Mouse (Mus musculus) MN1 (cell line): ENCODE measurements around the gene Dennd5b.

Experiments used
- DNase-seq: peaks from one replicate; pipeline ENCODE4 v3.0.0-alpha.2; 2016; ENCODE audit warnings: low spot score

Dennd5b gene

GRCm38 (mm10) chr6:149100174-149101075, 1.1 kb downstream of the Dennd5b start:
- peak; percentile 69 for DNase-seq

- DNase-seq = no peak
These were observed 2.5 kb downstream of the Dennd5b start for GRCm38 (mm10) chr6:149098993-149099392.

GRCm38 (mm10) chr6:149097276-149097675, 4.2 kb downstream of the Dennd5b start:
- DNase-seq = no peak

GRCm38 (mm10) chr6:149096233-149096632, 5.2 kb downstream of the Dennd5b start:
- no peak for DNase-seq

DNA sequence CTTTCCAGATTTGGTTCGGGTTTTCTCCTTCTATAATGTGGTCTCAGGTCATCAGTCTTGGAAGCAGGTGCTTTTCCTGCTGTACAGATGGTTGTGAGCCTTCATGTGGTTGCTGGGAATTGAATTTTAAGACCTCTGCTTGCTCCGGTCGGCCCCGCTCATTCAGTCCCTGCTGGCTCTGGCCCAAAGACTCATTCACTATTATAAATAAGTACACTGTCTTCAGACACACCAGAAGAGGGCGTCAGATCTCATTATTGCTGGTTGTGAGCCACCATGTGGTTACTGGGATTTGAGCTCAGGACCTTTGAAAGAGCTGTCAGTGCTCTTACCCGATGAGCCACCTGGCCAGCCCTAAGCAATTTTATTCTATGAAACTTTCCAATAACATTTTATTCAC, 6.1 kb downstream of the Dennd5b start:
- no peak for DNase-seq

DNA sequence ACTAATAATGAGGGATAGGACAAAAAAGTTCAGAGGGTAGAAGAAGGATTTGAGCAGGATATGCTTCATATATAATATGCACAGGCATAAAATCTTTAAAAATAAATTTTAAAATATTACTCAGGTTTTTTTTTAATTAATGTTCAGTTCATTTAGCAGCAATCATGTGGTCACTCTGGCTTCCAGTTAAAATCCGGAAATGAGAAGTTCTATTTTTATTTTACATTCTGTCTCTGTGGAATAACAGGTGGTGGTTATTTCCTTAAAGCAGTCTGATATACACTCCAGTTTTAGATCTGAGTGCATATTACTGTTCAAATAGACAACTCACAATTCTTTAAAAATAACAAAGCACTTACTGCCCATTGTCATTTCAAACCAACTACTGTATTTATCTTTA, 6.9 kb downstream of the Dennd5b start:
- DNase-seq = no peak

DNA sequence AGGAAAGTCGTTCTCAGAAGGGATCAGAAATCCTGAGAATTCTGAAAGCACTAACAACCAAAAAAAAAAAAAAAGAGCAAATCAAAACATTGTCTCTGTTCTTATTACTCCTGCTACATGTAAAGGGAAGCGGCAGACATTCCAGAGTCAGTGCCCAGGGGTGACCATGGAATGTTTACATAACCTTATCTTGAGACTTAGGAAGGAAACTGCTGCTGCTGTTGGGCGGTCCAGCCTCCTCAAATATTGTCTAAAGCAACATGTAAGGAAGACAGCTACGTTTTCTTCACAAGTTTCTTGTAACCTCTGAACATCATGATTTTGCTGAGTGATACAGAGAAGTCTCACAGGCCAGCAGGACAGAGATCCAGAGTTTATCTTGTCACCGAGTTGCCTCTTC, 8.0 kb downstream of the Dennd5b start:
- no peak for DNase-seq

GRCm38 (mm10) chr6:149092406-149092805, 9.1 kb downstream of the Dennd5b start:
- no peak for DNase-seq

DNA sequence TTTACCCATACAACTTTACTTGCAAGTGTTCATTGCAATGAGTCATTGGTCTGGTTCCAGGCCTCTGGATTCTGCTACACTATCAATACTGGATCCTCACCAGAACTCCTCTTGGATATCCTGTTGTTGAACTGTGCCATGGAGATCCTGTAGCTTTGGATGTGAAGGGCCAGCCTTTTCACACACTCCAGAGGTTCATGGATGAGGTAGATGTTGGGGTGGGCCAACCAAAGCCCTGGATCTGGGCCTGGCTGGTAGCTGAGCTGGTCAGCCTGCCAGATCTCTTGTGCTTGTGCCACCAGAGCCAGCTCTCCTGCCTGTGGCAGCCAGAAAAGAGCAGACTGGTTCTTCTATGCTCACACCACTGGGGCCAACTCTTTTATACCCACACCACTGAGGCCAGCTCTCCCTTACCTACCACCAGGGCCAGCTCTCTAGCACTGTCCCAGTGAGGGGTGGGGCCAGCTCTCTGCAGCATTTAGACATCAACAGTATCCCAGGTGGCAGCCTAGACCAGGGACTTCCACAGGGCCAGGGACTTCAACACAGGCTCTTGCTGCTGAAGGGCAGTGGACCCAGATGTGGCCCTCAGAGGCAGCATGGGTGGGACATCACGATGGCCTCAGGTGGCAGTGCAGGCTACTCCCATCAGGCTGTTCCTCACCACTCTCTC, 24.2 kb downstream of the Dennd5b start:
- DNase-seq = no peak

DNA sequence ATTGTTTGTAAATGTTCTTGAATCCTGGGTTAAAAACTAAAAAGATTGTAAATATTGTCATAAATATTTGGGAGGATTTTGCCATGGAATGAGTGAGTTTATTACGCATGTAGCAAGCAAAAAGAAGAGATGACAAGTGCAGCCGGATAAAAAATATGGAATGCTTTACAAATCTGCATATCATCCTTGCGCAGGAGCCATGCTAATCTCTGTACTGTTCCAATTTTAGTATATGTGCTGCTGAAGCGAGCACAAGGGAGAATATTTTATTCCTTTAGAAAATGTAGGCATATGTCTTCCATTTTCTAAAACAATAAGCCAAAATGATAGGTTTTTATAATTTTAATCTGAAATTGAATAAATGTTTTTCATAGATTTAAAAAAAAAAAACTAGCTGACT, 27.6 kb downstream of the Dennd5b start:
- DNase-seq = no peak

GRCm38 (mm10) chr6:149072873-149073272, 28.6 kb downstream of the Dennd5b start:
- no peak for DNase-seq

- no peak for DNase-seq
These were observed 30.8 kb downstream of the Dennd5b start for GRCm38 (mm10) chr6:149070592-149071124.

DNA sequence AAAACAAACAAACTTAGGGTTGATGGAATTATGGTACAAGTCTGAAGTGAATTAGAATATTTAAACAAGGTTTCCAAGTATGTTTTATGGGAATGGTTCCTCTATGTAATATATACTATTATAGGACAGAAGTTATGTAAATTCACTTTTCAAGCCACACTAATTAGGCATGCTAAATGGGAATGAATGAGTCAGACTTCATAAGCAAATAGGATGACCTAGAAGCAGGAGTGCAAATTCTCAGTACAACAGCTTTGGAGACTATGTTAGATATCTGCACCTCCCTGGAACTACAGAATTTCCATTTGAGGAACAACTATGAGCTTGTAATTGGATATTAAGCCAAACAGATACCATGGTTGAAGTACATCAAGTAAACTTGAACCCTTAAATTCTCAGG, 38.1 kb downstream of the Dennd5b start:
- no peak for DNase-seq

DNA sequence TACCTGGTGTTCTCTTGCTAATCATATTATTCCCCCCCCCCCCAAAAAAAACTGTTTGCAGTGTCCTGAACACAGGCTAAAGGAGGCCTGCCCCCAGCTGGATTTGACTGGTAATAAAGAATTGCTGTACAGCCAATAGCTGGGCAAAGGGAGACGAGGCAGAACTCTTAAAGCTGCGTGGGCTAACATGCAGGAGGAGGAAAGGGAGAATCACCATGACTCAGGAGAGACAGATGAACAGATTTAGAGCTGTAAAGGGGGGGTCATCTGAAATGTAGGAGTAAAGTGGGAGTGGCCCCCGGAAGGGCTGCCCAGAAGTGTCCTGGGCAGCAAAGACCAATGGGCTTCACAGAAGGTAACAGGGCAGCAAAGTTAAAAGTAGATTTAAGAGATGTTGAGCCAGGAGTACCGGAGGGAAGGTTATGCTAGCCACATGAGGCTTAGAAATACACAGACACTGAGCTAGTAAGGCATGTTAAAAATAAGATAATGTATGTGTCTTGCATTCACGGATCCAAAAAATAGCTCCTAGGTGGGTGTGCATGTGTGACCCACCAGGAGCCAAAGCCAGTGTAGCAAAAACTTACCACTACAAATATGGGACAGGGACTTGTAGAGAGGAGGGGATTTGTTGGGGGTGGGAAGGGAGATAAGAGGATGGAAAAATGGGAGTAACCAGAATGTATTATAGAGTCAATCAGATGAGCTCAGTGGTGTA, 40.7 kb downstream of the Dennd5b start:
- no peak for DNase-seq

DNA sequence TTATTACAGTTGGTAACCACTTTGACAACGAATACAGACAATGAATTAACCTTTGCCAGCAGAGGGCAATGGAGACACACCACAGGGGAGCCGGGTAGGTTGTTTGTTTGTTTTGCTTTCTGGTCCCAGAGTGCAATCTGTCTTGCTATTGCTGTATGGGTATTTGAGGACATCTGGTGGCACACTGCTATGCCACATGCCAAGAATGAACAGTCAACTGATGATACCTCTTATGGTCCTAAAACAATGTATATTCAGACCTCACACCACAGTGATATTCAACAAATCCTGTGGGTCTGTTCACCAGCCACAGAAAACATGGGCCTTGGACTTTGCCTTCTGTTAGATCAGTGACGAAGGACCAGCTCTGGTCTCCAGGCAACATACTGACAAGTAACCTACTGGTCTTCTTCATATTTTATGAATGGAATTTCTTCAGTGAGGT, 43.5 kb downstream of the Dennd5b start:
- peak; percentile 45 for DNase-seq

DNA sequence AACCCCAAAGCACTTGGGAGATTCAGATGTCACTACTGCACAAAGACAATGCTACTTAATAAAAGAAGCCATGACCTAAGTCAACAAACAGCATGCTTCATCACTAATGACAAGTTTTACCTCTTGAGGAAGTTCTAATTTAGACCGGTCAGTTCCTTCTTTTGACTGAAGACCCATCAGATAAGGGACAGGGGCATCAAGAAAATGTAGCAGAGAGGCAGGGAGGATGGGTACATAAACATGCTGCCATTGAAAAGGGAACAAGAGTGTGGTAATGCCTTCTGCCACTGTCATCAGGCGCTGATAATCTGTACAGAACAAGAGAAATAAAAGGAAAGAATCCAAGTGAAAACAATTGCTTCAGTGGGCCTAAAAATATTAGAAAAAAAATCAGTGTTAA, 46.7 kb downstream of the Dennd5b start:
- no peak for DNase-seq

GRCm38 (mm10) chr6:149050978-149051723, 50.3 kb downstream of the Dennd5b start:
- peak; percentile 11 for DNase-seq

DNA sequence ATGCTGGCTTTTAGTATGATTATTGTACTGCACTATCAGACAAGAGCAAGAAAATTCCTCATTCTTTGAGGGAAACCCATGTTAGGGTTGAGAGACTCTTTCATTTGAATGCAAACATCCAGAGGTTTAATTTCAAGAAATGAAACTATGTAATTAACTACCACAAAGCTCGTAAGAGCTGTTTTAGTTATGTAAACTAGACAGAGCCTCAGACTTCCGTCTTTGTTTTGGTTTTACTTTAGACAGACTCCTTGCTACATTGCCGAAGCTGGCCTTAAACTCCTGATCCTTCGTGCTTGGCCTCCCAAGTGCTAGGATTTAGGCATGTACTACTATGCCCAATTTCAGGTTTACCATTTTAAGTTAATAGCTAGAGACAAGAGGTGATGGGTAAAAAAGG, 61.4 kb downstream of the Dennd5b start:
- DNase-seq = no peak

DNA sequence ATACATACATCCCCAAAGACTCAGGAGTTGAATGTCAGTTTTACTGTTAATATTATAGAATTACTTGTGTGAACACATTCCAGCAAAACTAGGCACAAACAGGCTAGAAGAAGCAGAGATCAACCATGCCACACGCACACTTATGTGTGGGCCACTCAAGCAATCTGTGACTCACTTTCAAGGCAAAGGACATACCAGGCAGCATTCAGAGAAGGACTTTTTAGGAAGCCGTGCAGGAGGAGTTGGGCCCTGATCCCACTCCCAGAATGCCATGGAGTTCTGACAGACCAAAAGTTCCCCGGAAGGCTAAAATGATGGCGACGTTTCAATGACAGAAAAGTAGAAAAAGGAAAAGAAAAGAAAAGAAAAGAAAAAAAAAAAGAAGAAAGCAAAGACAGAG, 69.3 kb downstream of the Dennd5b start:
- DNase-seq = no peak

- DNase-seq = no peak
These were observed 70.1 kb downstream of the Dennd5b start for GRCm38 (mm10) chr6:149031377-149031776.

DNA sequence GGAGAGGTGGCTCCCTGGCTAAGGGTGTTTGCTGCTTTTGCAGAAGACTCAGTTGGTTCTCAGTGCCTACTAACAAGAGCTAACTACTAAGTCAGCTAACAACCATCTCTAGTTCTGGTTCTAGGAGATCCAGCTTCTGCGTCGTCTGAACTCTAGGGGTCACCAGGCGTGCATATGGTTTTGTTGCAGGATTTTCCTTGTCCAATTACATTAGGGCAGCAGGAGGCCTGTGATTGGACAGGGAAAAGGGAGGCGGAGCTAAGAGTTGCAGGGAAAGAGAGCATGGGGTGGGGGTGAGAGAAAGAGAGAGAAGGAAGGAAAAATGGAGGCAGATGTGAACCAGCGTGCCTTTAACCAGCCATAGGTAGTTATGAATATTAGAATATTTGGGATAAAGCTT, 83.0 kb downstream of the Dennd5b start:
- no peak for DNase-seq
